Mouse (Mus musculus) heart, embryonic 14.5 days (tissue): ENCODE results near the gene Slc38a11. TPM values are rescaled to one million over a fixed set of nuclear protein-coding genes. Genes with fewer than 3 reads are reported as not detected.

Source experiments
- ATAC-seq: fragments of 200-750 bp; cut with Nextera tagmentation; 2 replicates; pipeline ENCODE4 v1.8.0; 2017; ENCODE audit warnings: low read depth, moderate TSS enrichment; ENCODE audit not compliant: insufficient number of reproducible peaks, insufficient read depth, low FRiP score
- H3K27ac ChIP-seq, 2 experiments: fragments of 200-500 bp in 1 of 2; fragments of 300-500 bp in 1 of 2; sonication (generic) in 1 of 2; replicated peaks in 1 of 2; 2 replicates each; pipeline ENCODE4 v1.5.1; 2012 to 2014; ENCODE audit warnings: low read depth in 2 of 2, low read length in 2 of 2, control low read depth in 1 of 2, mild to moderate bottlenecking in 1 of 2, mixed read lengths in 1 of 2; ENCODE audit not compliant: control insufficient read depth in 1 of 2, insufficient read depth in 1 of 2
- H3K27me3 ChIP-seq: fragments of 300-500 bp; sonication (generic); 2 replicates; pipeline ENCODE4 v1.6.1; 2014; ENCODE audit warnings: mild to moderate bottlenecking, low read length, control low read depth; ENCODE audit not compliant: control insufficient read depth, insufficient read depth
- H3K36me3 ChIP-seq: fragments of 300-500 bp; sonication (generic); 2 replicates; pipeline ENCODE4 v1.6.1; 2014; ENCODE audit warnings: mild to moderate bottlenecking, control low read depth, low read length, mixed read lengths; ENCODE audit not compliant: control insufficient read depth, insufficient read depth
- H3K4me1 ChIP-seq, 2 experiments: fragments of 200-500 bp in 1 of 2; fragments of 300-500 bp in 1 of 2; sonication (generic) in 1 of 2; 2 replicates each; pipeline ENCODE4 v1.6.1; 2012 to 2014; ENCODE audit warnings: low read length in 2 of 2, control low read depth in 1 of 2, mixed read lengths in 1 of 2; ENCODE audit not compliant: control insufficient read depth in 2 of 2, insufficient read depth in 2 of 2
- H3K4me2 ChIP-seq: fragments of 300-500 bp; sonication (generic); 2 replicates; pipeline ENCODE4 v1.6.1; 2014; ENCODE audit warnings: mild to moderate bottlenecking, low read length
- H3K4me3 ChIP-seq, 2 experiments: fragments of 200-500 bp in 1 of 2; fragments of 300-500 bp in 1 of 2; sonication (generic) in 1 of 2; 2 replicates each; pipeline ENCODE4 v1.5.1; 2012 to 2014; ENCODE audit warnings: low read length in 2 of 2, mild to moderate bottlenecking in 2 of 2, control low read depth in 1 of 2, low read depth in 1 of 2, moderate library complexity in 1 of 2; ENCODE audit not compliant: control insufficient read depth in 1 of 2, insufficient read depth in 1 of 2
- H3K9ac ChIP-seq: fragments of 300-500 bp; sonication (generic); 2 replicates; pipeline ENCODE4 v1.6.1; 2014; ENCODE audit warnings: mild to moderate bottlenecking, low read length
- H3K9me3 ChIP-seq: fragments of 300-500 bp; sonication (generic); 2 replicates; pipeline ENCODE4 v1.6.1; 2016; ENCODE audit warnings: low read length, control low read depth; ENCODE audit not compliant: control insufficient read depth
- WGBS: fragments of 180-500 bp; shearing (Covaris S2); extraction: QIAGEN DNeasy Blood & Tissue Kit; methylation state at CpG from one replicate; pipeline ENCODE4 v1.1.7; 2014; 5-methylcytosine and 5-hydroxymethylcytosine counted together
- microRNA-seq: library from miRNA; unstranded; fragments of <30 nt; microRNA quantifications from one replicate; pipeline ENCODE4, GENCODE M21; 2016
- polyA plus RNA-seq: library from polyadenylated mRNA; unstranded; fragments of >200 nt; fragmentation: Nextera tagmentation; extraction: Ambion mirVana; gene quantifications from 2 replicates; pipeline ENCODE4 v1.2.1, GENCODE M21; 2014

Slc38a11 gene
- polyA plus RNA-seq, 1 experiment from 2014 or later, result not detected

DNA sequence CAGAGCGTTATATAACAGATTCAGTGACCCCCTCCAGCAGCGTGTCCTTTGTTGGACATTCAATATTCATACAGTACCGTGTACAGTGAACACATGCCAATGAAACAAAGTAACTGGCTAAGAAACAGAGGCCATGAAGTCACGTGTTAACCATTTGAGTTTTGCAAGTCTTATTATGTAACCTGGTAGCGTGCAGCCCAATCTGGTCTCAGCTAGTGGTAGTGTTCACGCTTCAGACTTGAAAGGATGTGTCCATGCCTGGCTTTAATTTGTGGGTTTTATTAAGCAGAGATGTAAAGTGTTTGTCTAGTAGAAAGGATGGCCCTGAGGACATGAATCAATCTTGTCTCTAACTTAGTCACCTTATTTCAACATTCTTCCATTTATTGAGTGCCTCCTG lies 95.1 kb downstream of the Slc38a11 start:
- 88% methylated on average over 6 of the region's 6 CpGs for WGBS
- H3K4me3 ChIP-seq, result no peak overlapping the region
- no peak for ATAC-seq

DNA sequence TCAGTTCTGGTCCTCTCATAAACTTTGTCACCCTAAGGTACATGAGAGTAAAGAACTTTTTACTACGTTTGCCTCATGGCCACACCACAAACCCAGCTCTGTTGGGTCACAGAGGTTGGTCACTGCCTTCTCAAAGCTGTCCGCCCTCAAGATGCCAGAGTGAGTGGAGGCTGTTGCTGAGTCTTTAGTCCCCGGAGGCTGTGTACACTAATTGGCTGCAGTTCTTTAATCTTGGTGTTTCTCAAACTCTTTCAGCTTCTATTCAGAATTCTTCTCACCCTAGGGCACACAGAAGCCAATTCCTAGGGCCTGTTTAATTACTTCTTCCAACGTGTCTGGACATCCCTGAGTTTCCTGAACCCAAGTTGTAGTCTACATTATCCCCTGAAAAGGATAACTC lies 96.0 kb downstream of the Slc38a11 start:
- H3K4me3 ChIP-seq, result no peak overlapping the region
- no peaks in the 10 kb centered on the region for H3K9me3 ChIP-seq
- H3K36me3 ChIP-seq, result no peaks in the 10 kb centered on the region
- WGBS, result 78% methylated on average over 4 of the region's 4 CpGs
- H3K9ac ChIP-seq, result no peak overlapping the region
- H3K27me3 ChIP-seq, result no peaks in the 10 kb centered on the region
- ATAC-seq, result no peak
- H3K27ac ChIP-seq, result no peak overlapping the region
- H3K4me2 ChIP-seq, result no peak overlapping the region
- H3K4me1 ChIP-seq, result no peaks in the 10 kb centered on the region

More for the DNA sequence above, 95.1 kb downstream of the Slc38a11 start:
- H3K9ac ChIP-seq, result no peak overlapping the region
- no peaks in the 10 kb centered on the region for H3K9me3 ChIP-seq
- no peaks in the 10 kb centered on the region for H3K36me3 ChIP-seq
- H3K27ac ChIP-seq, result no peak overlapping the region
- no peaks in the 10 kb centered on the region for H3K27me3 ChIP-seq
- no peak overlapping the region for H3K4me2 ChIP-seq
- H3K4me1 ChIP-seq, result no peaks in the 10 kb centered on the region

DNA sequence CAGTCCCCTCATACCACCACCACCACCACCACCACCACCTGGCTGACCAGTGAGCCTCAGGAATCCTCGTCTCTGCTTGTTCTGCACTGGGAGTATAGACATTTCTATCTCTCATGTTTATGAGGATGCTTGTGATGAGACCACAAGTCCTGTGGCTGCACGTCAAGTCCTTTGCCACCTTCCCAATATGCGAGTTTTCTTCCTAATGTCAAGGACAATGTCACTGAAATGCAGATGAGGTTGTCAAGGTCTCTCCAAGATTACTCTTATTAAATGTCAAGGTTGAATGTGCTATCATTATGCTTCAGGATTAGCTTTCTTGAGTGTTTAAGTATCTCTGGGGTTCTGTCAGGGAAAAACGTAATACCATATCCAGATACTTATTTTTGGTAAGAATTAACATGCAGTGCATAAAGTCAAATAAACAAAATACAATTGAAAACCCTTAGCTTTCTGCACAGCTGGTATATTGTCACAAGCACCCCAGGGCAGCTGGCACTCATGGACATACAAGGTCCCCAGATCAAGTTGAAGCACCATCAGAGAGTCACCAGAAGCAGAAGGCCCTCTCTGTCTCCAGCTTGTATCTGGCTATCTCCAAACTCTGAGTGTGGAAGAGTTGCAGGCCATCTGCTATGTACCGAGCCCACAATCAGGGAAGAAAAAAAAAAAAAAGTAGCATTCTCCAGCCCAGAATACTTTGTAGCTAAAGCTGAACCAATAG lies 97.1 kb downstream of the Slc38a11 start:
- ATAC-seq, result no peak

More for the DNA sequence above, 97.1 kb downstream of the Slc38a11 start:
- Histone ChIP-seq H3K9me3 (no peaks in the 10 kb centered on the region), H3K36me3 (no peaks in the 10 kb centered on the region), H3K27ac (no peak overlapping the region), H3K4me2 (no peak overlapping the region), H3K4me3 (no peak overlapping the region), H3K27me3 (no peaks in the 10 kb centered on the region), H3K9ac (no peak overlapping the region), H3K4me1 (no peaks in the 10 kb centered on the region)
- 70% methylated on average over 5 of the region's 5 CpGs for WGBS

Small RNAs within 50 kb of the gene (microRNA-seq; reads per million reads assigned to microRNA genes)
- gene Mir6337, result not detected

Other genes starting within 250 kb of the Slc38a11 start
- gene Cobll1, start 124.6 kb downstream of the Slc38a11 start, polyA plus RNA-seq, result 10.6 and 13.2 TPM in 2 replicates
- 0.59 and 0.91 TPM in 2 replicates for gene Scn3a, start 203.6 kb upstream of the Slc38a11 start, polyA plus RNA-seq